Mouse (Mus musculus) spleen, adult 12 weeks (tissue): Measurements from ENCODE around the gene Espl1.
"Not testable (repeated sequence)": the region's sequence is repeated elsewhere in the genome, so short reads cannot be mapped to it uniquely, and the experiment has no call there.

Experiments
- DNase-seq: peaks from one replicate; pipeline ENCODE4 v3.0.0; 2022; ENCODE audit warnings: low spot score

Gene Espl1

DNA sequence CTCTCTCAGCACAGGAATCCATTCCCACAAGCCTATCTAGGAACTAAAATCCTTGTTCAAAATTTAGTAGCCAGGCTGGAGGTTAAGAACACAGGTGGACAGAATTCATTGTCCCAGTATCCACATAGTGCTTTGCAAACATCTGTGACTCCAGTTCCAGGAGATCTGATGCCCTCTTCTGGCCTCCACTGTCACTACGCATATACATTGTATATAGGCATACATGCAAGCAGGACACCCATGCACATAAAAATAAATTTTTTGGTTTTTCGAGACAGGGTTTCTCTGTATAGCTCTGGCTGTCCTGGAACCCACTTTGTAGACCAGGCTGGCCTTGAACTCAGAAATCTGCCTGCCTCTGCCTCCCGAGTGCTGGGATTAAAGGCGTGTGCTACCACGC lies 39.9 kb downstream of the Espl1 start:
- DNase-seq, result not testable (repeated sequence)

DNA sequence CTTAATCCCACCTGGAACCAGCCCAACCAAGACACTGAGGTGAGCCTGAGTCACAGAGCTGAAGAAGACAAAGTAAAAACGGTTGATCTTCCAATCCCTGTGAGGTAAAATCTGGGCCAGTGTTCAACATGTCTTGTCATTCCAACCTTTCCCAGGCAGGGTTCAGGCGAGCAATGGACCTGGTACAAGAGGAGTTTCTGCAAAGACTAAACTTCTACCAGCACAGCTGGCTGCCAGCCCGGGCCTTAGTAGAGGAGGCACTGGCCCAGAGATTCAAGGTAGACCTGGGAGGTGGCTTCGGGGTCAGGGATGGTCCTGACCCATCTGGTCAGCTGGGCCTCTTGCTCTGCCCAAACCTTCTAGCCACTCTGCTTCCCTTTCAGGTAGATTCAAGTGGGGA lies 40.9 kb downstream of the Espl1 start:
- no peak for DNase-seq

- DNase-seq, result no peak
Measured at GRCm38 (mm10) chr15:102339612-102340011, 43.5 kb downstream of the Espl1 start.

GRCm38 (mm10) chr15:102341580-102341979 lies 45.5 kb downstream of the Espl1 start:
- DNase-seq, result no peak

DNA sequence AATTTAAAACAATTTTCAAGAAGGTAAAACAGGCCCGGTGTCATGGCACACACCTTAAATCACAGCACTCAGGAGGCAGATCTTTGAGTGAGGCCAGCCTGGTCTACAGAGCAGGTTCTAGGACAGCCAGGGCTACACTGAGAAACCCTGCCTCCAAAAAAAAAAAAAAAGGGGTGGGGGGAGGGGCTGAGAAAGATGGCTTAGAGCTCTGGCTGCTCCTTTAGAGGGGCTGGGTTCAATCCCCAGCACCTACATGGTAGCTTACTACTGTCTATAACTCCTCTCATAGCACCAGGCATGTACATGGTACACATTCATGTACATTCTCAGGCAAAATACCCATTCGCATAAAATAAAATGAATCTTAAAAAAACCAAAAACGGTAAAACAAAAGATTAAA lies 48.4 kb downstream of the Espl1 start:
- no peak for DNase-seq

DNA sequence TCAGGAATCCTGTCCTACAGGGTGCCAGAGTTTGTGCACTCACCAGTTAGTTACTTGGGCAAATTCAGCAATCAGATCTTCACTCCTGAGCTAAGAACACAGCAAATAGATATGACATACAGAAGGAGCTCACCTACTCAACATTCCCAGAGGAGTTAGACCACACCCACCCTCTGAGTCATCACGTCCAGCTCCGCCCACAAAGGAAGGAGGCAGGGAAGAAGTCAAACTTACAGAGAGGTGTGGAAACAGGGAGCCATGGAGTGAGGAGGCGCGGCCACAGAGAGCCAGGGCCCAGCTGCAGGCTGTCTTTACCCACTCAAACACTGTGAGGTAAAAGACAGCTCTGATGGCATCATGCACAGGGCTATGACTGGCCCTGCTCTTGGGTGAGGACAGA lies 50.4 kb downstream of the Espl1 start:
- DNase-seq, result no peak

DNA sequence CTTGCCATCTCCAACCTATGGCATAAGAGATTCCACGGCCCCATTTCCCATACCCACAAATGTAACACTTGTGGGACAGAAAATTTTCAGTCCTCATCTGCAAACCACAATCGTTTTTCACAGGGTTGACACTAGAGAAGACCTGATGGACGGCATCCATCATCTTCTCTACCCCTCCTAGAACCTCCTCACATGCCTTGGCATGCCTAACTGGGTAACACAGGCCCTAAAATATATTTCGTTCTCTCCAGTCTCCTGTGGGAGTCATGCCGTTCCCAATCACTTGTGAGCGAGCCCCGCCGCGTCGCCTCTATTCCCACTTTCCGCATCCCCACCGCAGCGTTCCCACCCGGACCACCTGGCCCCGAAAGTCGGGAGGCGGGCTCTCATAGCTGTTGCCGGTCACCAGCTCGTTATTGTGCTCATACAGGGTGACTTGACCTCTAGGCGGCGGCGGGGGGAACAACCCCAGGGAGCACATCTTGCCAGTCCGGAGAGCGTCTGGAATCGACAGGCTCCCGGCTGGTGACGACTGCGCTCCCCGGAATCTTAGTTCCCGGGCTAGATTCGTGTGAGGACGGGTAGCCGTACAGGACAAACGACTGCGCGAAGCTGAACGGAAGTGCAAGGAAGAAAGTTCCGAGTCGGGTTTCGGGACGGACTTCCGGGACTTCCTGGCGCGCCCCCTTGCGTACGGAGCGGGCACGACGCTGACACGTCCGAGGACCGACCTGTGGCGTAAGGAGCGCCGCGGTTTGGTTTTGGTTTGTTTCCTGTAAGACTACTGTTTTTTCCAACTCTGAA lies 54.3 kb downstream of the Espl1 start, which contains the start of gene Aaas:
Gene Aaas (minus strand): TSS at position 634 of the 804 bp plus-strand sequence.
- peak; percentile 91 for DNase-seq

- no peak for DNase-seq
Measured at GRCm38 (mm10) chr15:102350942-102351291, 54.9 kb downstream of the Espl1 start.

DNA sequence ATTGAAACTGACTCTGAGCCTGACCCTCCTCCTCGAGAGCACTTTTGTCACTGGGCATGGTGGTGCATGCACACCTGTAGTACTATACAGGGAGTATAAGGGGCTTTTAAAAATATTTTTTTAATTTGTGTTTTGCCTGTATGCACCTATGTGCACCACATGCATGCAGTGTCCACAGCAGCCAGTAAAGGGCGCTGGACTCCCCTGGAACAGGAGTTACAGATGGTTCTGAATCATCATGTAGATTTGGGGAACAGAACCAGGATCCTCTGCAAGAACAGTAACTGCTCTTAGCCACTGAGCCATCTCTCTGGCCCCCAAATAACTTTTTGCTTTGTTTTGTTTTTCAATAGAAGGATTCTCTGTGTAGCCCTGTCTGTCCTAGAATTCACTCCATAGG lies 56.1 kb downstream of the Espl1 start:
- DNase-seq, result no peak

DNA sequence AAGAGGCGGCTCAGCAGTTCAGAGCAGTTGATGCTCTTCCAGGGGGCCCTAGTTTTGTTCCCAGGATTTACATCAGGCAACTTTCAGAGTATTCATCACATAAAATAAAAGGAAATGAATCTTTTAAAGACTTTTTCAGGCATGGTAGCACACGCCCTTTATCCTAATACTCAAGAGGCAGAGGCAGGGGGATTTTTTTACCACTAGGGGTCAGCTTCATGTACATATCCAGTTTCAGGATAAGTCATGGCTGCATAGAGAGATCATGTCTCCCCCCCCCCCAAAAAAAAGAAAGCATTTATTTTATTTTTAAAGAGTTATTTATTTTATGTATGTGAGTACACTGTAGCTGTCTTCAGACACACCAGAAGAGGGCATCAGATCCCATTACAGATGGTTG lies 57.9 kb downstream of the Espl1 start:
- no peak for DNase-seq

- no peak for DNase-seq
Measured at GRCm38 (mm10) chr15:102355134-102355870, 59.2 kb downstream of the Espl1 start.

GRCm38 (mm10) chr15:102355871-102356441 lies 59.9 kb downstream of the Espl1 start:
- no peak for DNase-seq

GRCm38 (mm10) chr15:102356501-102357325 lies 60.6 kb downstream of the Espl1 start:
- no peak for DNase-seq

DNA sequence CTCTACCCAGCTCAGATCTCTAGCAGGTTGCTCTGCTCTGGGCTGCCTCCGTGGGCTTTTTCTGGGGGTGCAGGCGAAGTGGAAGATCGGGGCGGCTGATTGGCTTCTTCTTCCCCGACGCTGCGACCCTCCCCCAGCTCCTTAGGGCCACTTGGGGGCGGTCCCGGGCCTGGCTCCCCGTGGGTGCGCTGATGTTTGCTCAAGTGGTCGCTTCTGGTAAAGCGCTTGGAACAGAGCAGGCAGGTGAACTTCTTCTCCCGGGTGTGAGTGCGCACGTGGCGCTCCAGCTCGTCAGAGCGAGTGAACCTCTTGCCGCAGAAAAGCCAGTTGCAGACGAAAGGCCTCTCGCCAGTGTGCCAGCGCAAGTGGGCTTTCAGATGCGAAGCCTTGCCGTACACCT lies 62.1 kb downstream of the Espl1 start:
- no peak for DNase-seq

- no peak for DNase-seq
Measured at GRCm38 (mm10) chr15:102358834-102359233, 62.8 kb downstream of the Espl1 start.

GRCm38 (mm10) chr15:102362648-102363047 lies 66.6 kb downstream of the Espl1 start:
- DNase-seq, result no peak

GRCm38 (mm10) chr15:102364678-102365077 lies 68.6 kb downstream of the Espl1 start:
- DNase-seq, result no peak

GRCm38 (mm10) chr15:102366238-102366637 lies 70.2 kb downstream of the Espl1 start:
- DNase-seq, result no peak

DNA sequence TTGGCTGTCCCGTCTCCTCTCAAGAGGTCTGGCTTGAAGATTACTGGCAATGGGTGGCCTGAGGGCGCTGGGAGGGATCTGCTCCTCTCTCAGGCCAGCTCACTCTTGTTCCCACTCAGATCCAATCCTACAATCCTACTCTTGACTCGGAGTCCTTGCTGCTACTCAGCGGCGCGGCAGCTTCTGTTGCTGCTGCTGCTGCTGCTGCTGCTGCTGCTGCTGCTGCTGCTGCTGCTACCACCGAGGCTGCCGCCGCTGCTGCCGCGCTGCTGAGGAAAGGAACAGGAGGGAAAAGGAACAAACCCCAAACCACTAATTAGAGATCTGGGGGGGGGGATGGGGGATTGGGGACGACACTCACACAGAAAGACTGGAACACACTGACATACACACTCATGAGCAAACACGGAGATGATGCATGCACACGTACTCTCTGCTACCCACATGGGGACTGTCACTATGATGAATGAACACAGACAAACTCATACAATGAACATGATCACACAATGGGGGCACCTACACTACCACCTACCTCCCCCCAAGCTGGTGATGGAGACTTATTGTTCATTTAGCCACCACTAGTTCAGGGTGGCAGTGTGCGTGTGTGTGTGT lies 70.8 kb downstream of the Espl1 start, which contains the start of gene Sp7:
Gene Sp7 (minus strand): TSS at position 450 of the 612 bp plus-strand sequence.
- DNase-seq, result no peak

DNA sequence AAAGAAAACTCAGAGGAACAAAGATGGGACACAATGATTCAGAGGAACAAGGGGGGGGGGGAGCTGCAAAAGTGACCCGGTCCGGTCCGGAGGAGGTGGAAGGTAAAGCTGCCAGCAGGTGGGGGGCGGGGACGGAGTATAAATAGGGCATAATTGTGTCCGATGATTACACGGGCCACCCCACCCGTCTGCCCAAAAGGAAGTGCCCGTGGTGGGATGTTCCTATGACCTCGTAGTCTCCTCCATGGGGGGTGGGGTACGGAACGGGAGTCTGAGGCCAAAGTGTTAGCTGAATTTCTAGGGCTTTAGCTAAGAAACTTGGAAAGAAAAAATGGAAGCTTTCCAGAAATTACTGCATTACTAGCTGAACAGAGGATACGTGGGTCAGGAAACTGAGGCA lies 73.9 kb downstream of the Espl1 start:
- DNase-seq, result no peak

GRCm38 (mm10) chr15:102370727-102371126 lies 74.7 kb downstream of the Espl1 start:
- DNase-seq, result no peak
